Mouse (Mus musculus) gastrocnemius, adult 2 months (tissue): Measurements from ENCODE around the gene Trp53i11. TPM values are rescaled to one million over a fixed set of nuclear protein-coding genes. Genes with fewer than 3 reads are reported as not detected.

Experiments
- DNase-seq: peaks from one replicate; pipeline ENCODE4 v3.0.0; 2022
- H3K27ac ChIP-seq: fragments of 200-600 bp; 2 replicates; pipeline ENCODE4 v1.8.1; 2022; ENCODE audit warnings: mild to moderate bottlenecking
- H3K4me3 ChIP-seq: fragments of 200-600 bp; 2 replicates; pipeline ENCODE4 v1.8.1; 2022; ENCODE audit warnings: mild to moderate bottlenecking, moderate library complexity
- CTCF ChIP-seq: fragments of 200-600 bp; IDR thresholded peaks from 2 replicates; pipeline ENCODE4 v1.8.1; 2022; ENCODE audit warnings: antibody characterized with exemption, mild to moderate bottlenecking, moderate library complexity
- intact Hi-C: fragments of 180-260 bp; cut with DNase I; formaldehyde crosslinking; loops from one replicate; pipeline ENCODE4 v1.15.1; 2025
- long read RNA-seq, 2 experiments: library from polyadenylated mRNA; stranded (forward); transcript quantifications; one replicate each; pipeline ENCODE4 v2.0.0; 2021
- total RNA-seq, 2 experiments: library from RNA; stranded (reverse); gene quantifications; 2 replicates each; pipeline ENCODE4 v1.2.3; 2021

Gene Trp53i11
- total RNA-seq: 1 to 10 TPM; 3.4 to 6.1 TPM
- long read RNA-seq, experiment 1, transcript Trp53i11-201 (8 exons, 2,654 nt): major isoform, 8 of 21 reads
- long read RNA-seq, experiment 1, partial matches to known transcripts: 0 of 21 reads
- long read RNA-seq, experiment 1, other reads (novel, unspliced or antisense): 9 of 21 reads
- long read RNA-seq, experiment 2, transcript Trp53i11-201 (8 exons, 2,654 nt): major isoform, 7 of 21 reads
- long read RNA-seq, experiment 2, transcript Trp53i11-202 (8 exons, 2,703 nt): minor isoform, 5 of 21 reads
- long read RNA-seq, experiment 2, partial matches to known transcripts: 1 of 21 reads
- long read RNA-seq, experiment 2, other reads (novel, unspliced or antisense): 8 of 21 reads

DNA sequence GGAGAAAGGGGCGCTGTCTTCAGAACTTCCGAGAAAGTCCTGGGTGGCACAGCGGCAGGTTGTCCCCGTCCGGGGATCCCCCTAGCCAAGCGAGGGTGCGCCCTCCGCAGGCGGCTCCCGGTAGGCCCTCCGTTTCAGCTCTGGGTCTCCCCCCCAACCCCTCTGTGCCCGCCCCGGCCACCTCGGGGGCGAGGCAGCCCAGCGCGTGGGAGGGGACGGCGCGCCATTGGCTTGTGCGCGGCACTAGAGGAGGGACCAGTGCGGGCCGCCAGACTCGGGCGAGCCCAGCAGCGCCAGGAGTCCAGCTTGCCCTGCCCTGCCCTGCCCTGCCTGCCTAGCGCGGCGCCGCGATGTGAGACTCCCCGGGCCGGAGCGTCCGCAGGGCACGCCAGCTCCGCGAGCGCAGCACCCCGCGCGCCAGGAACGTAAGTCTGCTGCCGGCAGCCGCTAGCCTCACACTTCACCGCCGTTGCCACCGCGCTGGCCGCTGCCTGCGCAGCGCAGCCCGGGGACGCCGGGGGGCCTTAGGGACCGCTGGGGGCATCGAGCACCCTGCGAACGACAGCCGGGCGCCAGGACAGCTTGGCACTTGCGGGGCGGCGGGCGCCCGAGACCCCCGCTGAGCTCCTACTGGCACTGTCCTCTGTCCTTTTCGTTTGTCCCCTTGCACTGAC lies at the start of gene Trp53i11:
Trp53i11 (plus strand) TSS at position 226 of the 674 bp plus-strand sequence.
- Histone ChIP-seq H3K27ac (peak within 1 kb of the TSS; percentile 86), H3K4me3 (peak within 1 kb of the TSS; percentile 89)
- peak; percentile 91 for DNase-seq
- peak; percentile 75 for TF ChIP-seq CTCF
- intact Hi-C loops: loop anchor here (5.0 kb wide), 1 partner anchor 55 kb away; no protein-coding TSS in a partner anchor

DNA sequence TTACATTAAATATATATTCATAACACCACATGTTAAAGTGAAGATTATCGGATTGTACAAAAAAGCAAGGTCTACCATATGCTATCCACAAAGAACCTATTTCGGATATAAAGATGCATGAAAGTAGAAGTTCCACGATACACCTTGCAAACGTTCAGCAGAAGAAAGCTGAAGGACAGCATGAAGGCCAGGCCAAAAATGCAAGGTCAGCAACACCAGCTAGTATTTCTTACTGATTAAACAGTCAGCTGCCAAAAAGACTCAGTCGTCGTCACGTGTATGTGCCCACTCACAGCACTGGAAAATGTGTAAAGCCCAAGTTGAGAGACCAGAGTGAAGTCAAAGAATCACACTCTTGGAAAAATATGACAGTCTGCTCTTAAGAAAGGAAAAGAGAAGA lies 47.9 kb upstream of the Trp53i11 start:
- no peak overlapping the region for H3K27ac ChIP-seq
- DNase-seq: no peak
- H3K4me3 ChIP-seq: no peak overlapping the region
- no peak for TF ChIP-seq CTCF
- intact Hi-C loops: no loop called here

DNA sequence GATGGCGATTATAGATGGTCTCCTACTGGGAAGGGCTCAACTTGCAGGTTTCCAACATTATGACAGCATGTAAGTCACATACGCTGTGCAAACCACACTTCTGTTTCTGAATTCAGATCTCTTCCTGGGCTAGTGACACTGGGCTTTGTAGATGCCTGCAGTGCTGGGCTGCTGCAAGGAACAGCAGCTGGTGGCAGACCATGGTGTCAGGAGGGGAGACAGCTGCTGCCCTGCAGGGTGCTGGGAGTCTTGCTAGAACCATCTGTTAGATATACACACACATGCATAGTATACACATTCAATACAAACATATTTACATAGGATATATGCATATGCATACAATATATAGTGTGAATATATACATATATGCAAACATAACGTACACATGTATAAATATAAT lies 46.0 kb upstream of the Trp53i11 start:
- Histone ChIP-seq H3K4me3 (no peak overlapping the region), H3K27ac (no peak overlapping the region)
- intact Hi-C loops: no loop called here
- no peak for DNase-seq
- TF ChIP-seq CTCF: no peak

DNA sequence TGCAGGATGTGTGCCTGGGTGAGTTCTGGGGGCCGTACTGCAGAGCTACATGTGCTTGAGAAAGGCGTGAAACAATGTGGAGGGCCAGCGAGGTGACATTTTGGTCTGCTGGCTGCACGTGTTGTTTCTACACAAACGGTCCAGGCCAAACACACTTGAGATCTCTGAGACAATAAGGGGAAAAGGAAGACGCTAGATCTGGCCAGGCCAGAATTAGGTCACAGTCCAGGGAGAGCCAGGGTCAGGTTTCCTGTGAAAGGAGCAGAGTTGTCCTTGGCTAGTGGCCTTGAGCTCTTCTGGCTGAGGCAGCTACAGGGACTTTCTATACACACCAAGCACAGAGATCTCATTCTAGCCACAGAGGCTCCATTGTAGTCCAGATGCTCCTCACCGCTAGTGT lies 44.7 kb upstream of the Trp53i11 start:
- intact Hi-C loops: no loop called here
- Histone ChIP-seq H3K4me3 (no peak overlapping the region), H3K27ac (peak overlapping the region; percentile 75)
- DNase-seq: peak; percentile 72
- TF ChIP-seq CTCF: no peak

DNA sequence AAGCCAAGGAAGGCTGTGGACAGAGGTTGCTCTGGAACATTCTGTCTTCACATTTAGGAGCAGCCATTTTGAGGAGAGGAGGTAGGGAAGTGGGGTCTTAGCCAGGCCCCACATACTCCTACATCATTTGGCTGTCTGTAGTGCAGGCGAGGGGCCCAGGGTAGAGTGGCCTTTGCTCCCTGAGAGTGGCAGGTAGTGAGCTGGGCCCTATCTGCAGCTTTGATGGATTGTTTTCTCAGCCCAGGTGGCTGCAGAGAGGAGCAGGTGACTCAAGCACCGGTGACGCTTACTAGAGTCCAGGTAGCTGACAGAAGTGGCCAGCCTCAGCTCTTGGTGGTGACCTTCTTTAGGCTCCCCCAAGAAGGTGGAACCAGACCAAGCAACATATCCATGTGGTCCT lies 43.2 kb upstream of the Trp53i11 start:
- TF ChIP-seq CTCF: no peak
- DNase-seq: no peak
- no peak overlapping the region for H3K4me3 ChIP-seq
- H3K27ac ChIP-seq: no peak overlapping the region
- intact Hi-C loops: no loop called here

DNA sequence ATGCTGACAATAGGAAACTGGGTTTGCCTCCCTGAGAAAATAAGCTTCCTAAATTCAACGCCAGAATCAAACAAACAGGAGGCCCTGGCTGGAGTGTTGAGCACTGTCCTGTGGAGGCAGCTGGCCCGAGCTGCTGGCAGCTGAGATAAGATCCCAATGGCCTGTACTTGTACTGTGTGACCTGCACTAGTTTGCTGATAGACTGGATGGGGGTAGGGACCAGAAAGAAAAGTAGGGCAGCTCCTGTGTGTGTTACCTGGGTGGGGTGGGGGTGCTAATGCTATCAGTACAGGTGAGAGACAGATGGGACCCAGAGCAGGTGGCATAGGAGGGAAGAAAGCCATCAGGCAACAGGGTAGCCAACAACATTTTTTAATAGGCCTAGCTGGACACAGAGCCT lies 37.3 kb upstream of the Trp53i11 start:
- no peak overlapping the region for H3K27ac ChIP-seq
- intact Hi-C loops: no loop called here
- DNase-seq: no peak
- H3K4me3 ChIP-seq: no peak overlapping the region
- TF ChIP-seq CTCF: no peak

DNA sequence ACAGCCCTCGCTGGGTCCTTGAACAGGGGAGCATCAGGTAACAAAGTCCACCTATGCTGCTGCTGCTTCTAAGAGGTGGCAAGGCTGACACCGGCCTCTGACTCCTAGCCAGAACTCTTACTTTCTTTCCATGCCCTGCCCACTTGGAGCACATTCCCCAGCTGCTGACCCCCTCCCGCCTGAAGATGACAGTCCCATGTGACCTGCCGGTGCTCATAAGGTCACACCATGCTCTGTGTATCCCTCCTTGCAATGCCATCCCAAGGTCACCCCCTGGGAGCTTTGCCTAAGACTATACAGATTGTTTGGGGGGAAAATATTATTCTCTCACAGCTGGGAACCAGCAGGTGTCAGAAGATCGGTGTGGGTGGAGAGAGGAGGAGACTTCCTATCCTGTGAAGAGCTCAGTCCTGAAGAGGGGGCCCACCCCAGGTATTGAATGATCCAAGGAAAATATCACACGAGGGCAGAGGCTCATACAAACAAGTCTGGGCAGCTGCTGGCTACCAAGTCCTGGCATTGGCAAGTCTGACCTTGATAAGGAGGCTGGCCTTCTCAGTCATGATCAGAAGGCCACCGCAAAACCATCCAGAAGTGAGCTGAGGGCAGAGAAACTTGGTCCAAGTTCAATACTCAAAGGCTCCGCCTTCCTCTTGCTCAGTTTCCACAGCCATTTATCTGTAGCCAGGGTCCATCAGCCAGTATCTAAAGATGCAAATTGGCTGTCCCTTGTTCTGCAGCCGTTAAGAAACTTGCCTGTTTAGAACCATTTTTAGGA lies 36.5 kb upstream of the Trp53i11 start:
- intact Hi-C loops: no loop called here
- H3K4me3 ChIP-seq: no peak overlapping the region
- TF ChIP-seq CTCF: no peak

DNA sequence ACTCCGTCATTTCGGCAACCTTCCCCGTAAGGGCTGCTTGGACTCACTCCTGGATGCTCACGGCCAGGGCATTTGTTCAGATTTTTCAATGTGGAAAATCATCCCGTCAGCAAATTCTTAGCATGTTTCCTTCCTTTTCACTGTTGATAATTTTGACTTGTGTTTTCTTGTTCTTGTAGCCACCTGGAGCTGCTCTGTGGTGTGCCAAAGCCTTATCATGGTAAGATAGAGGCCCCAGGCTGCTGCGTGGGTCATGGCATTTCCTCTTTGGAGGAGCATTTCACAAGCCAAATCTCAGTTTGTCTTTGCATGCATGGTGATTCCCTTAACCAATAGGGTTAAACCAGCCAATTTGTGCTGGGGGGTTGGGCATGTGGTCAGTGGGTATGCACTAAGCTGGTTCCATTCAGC lies 35.2 kb upstream of the Trp53i11 start:
- Histone ChIP-seq H3K27ac (no peak overlapping the region), H3K4me3 (no peak overlapping the region)
- intact Hi-C loops: no loop called here
- no peak for TF ChIP-seq CTCF
- DNase-seq: no peak

More for the DNA sequence above, 36.5 kb upstream of the Trp53i11 start:
- no peak overlapping the region for H3K27ac ChIP-seq
- DNase-seq: no peak

DNA sequence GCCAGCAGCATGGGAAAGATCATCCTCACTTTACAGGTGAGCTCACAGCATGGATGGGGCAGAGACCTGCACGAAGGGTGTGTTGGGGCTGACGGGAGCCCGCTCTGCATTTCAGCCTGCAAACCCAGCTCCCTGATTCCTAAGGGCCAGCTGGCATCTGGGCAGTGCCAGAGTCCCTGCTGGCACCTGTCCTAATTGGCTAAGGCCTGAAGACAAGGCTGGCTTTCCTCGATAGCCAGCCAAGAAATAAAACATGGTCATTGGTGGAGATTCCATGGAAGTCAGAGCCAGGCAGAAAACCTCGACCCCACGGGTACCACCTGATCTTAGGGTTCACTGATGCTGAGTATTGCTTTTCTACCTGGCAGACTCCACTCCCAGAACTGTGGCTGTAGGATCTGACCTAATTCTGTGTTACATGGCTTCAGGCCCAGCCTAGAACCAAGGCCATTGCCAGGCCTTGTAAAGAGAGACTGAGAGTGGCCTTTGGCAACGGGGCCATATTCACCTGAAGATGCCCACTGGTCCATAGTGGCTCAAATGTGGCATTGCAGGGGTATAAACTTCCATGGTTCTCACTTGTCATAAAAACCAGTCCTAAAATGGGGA lies 34.4 kb upstream of the Trp53i11 start:
- Histone ChIP-seq H3K27ac (no peak overlapping the region), H3K4me3 (no peak overlapping the region)
- DNase-seq: peak; percentile 61
- peak; percentile 20; the same call in 1 of the 2 replicates for TF ChIP-seq CTCF
- intact Hi-C loops: no loop called here

DNA sequence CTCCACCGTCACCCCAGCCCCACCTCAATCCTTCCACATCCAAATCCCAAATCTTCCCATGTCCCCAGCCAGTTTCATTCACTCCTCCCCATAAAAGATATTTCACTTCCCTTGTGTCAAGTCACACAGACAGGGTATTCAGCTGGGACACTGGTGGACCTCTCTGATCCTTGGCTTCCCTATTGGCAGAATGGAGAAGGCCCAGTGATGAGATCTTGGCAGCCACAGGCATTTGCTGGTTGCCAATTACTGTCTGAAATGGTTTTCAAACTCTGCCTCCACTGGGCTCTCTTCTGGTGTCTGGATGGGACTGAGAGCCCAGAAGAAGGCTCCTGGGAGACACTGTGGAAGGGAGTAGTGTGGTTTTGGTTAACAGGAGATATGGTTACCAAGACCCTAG lies 33.5 kb upstream of the Trp53i11 start:
- DNase-seq: no peak
- TF ChIP-seq CTCF: no peak
- no peak overlapping the region for H3K27ac ChIP-seq
- intact Hi-C loops: no loop called here
- no peak overlapping the region for H3K4me3 ChIP-seq

DNA sequence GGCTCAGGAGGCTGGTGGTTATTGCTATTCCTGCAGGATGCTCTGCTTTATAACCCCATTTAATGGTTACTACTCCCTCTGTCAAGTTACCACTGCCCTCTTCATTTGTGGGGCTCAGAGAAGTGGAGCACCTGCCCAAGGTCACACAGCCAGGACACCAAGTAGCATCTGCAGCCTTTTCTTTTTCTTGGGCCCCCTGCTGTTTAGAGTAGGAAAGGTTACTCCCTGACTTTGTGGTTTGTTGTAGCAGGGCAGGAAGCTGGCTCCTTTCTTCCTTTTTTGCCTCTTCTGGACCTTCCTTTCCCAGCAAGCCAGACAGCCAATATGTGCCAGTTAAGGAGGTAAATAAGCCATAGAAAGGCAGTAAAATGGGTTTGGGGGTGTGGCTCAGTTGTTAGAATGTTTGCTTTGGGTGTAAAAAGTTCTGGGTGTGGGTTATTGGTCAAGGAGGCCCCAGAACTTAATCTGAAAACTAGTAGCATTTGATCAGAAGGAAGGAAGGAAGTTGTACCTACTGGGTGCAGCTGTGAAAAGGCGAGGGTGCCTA lies 32.8 kb upstream of the Trp53i11 start:
- no peak for DNase-seq
- Histone ChIP-seq H3K27ac (no peak overlapping the region), H3K4me3 (no peak overlapping the region)
- TF ChIP-seq CTCF: no peak
- intact Hi-C loops: no loop called here

DNA sequence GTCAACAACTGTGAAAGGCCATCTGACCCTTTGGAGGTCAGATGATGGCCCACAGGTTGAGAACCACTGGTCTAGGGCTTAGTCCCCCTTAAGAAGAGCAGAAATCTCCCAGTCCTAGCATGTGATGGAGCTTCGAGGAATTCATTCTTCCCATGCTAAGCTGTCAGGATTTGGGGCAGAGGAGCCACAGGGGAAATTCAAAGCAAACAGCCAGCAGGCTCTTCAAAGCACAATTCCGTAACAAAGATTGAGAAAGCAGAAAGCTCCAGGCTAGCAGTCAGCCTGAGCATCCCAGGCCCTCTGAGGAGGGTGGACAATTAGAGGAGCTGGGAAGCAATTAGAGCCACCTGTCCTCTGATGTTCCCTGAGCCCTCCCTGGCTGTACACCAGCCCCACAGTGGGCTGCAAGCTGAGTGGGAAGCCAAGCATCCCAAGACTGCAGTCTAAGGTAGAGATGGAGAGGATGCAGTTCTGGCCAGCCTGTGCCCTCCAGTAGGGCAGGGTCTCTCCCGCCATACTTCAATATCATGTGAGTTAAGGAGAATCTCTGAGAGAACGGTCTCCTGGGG lies 26.8 kb upstream of the Trp53i11 start:
- DNase-seq: no peak
- TF ChIP-seq CTCF: no peak
- no peak overlapping the region for H3K27ac ChIP-seq
- H3K4me3 ChIP-seq: no peak overlapping the region
- intact Hi-C loops: no loop called here
